Mouse (Mus musculus) lung, postnatal 0 days (tissue): Measurements from ENCODE around the gene Cept1. TPM values are rescaled to one million over a fixed set of nuclear protein-coding genes. Genes with fewer than 3 reads are reported as not detected.

Experiments
- ATAC-seq: fragments of 200-750 bp; cut with Nextera tagmentation; 2 replicates; pipeline ENCODE4 v1.8.0; 2017; ENCODE audit warnings: moderate library complexity
- DNase-seq: peaks from one replicate; pipeline ENCODE4 v3.0.0-alpha.2; 2016; ENCODE audit warnings: low spot score
- H3K27ac ChIP-seq: fragments of 300-500 bp; sonication (generic); 2 replicates; pipeline ENCODE4 v1.5.1; 2014; ENCODE audit warnings: antibody characterized with exemption, mild to moderate bottlenecking, low read length, mixed read lengths
- H3K27me3 ChIP-seq: fragments of 300-500 bp; sonication (generic); replicated peaks from 2 replicates; pipeline ENCODE4 v1.6.1; 2014; ENCODE audit warnings: low read length, mixed read lengths; ENCODE audit not compliant: insufficient read depth
- H3K36me3 ChIP-seq: fragments of 300-500 bp; sonication (generic); 2 replicates; pipeline ENCODE4 v1.6.1; 2014; ENCODE audit warnings: low read length, mixed read lengths; ENCODE audit not compliant: insufficient read depth
- H3K4me1 ChIP-seq: fragments of 300-500 bp; sonication (generic); 2 replicates; pipeline ENCODE4 v1.6.1; 2014; ENCODE audit warnings: antibody characterized with exemption, low read depth, low read length, mixed read lengths; ENCODE audit not compliant: insufficient read depth
- H3K4me2 ChIP-seq: fragments of 300-500 bp; sonication (generic); replicated peaks from 2 replicates; pipeline ENCODE4 v1.6.1; 2014; ENCODE audit warnings: low read depth, mild to moderate bottlenecking, low read length, moderate library complexity, mixed read lengths
- H3K4me3 ChIP-seq: fragments of 300-500 bp; sonication (generic); 2 replicates; pipeline ENCODE4 v1.5.1; 2014; ENCODE audit warnings: low read depth, low read length
- H3K9ac ChIP-seq: fragments of 300-500 bp; sonication (generic); replicated peaks from 2 replicates; pipeline ENCODE4 v1.6.1; 2014; ENCODE audit warnings: low read depth, mild to moderate bottlenecking
- H3K9me3 ChIP-seq: fragments of 300-500 bp; sonication (generic); 2 replicates; pipeline ENCODE4 v1.6.1; 2016; ENCODE audit warnings: low read length, mixed read lengths
- CTCF ChIP-seq: IDR thresholded peaks from 2 replicates; pipeline ENCODE4 v1.5.1; 2016; ENCODE audit warnings: antibody characterized with exemption, mild to moderate bottlenecking
- EP300 ChIP-seq: IDR thresholded peaks from 2 replicates; pipeline ENCODE4 v1.6.1; 2016; ENCODE audit warnings: antibody characterized with exemption, mild to moderate bottlenecking, control low read depth
- WGBS: fragments of 180-500 bp; shearing (Covaris S2); extraction: QIAGEN DNeasy Blood & Tissue Kit; methylation state at CpG from one replicate; pipeline ENCODE4 v1.1.7; 2014; 5-methylcytosine and 5-hydroxymethylcytosine counted together
- polyA plus RNA-seq: library from polyadenylated mRNA; unstranded; fragments of >200 nt; fragmentation: Nextera tagmentation; extraction: Ambion mirVana; gene quantifications from 2 replicates; pipeline ENCODE4 v1.2.1, GENCODE M21; 2015

Cept1 gene
- polyA plus RNA-seq, 1 experiment from 2014 or later = 74.1 TPM

GRCm38 (mm10) chr3:106528032-106528431 is 19.6 kb downstream of the Cept1 start:
- Histone ChIP-seq H3K4me1 (no peaks in the 10 kb centered on the region), H3K36me3 (no peaks in the 10 kb centered on the region), H3K9ac (no peak overlapping the region), H3K4me2 (no peak overlapping the region), H3K27ac (no peak overlapping the region), H3K27me3 (no peaks in the 10 kb centered on the region), H3K4me3 (no peak overlapping the region), H3K9me3 (no peaks in the 10 kb centered on the region)
- TF ChIP-seq EP300 = no peak
- TF ChIP-seq CTCF = no peak
- no peak for ATAC-seq
- no peak for DNase-seq
- 88% methylated on average over 2 of the region's 2 CpGs for WGBS

GRCm38 (mm10) chr3:106526411-106526810 is 21.2 kb downstream of the Cept1 start:
- H3K4me1 ChIP-seq = no peaks in the 10 kb centered on the region
- TF ChIP-seq EP300 (no peak), CTCF (no peak)
- no peaks in the 10 kb centered on the region for H3K36me3 ChIP-seq
- DNase-seq (no peak), ATAC-seq (no peak)
- no peak overlapping the region for H3K4me2 ChIP-seq
- no peaks in the 10 kb centered on the region for H3K27me3 ChIP-seq
- no peak overlapping the region for H3K9ac ChIP-seq
- WGBS = 95% methylated on average over 2 of the region's 2 CpGs
- no peak overlapping the region for H3K27ac ChIP-seq
- no peak overlapping the region for H3K4me3 ChIP-seq
- H3K9me3 ChIP-seq = no peaks in the 10 kb centered on the region

GRCm38 (mm10) chr3:106522730-106523129 is 24.9 kb downstream of the Cept1 start:
- TF ChIP-seq CTCF (no peak), EP300 (no peak)
- Histone ChIP-seq H3K4me1 (no peaks in the 10 kb centered on the region), H3K27me3 (no peaks in the 10 kb centered on the region), H3K27ac (no peak overlapping the region), H3K4me3 (no peak overlapping the region), H3K4me2 (no peak overlapping the region), H3K9me3 (no peaks in the 10 kb centered on the region), H3K9ac (no peak overlapping the region), H3K36me3 (no peaks in the 10 kb centered on the region)
- DNase-seq = no peak
- 92% methylated on average over 1 of the region's 1 CpGs for WGBS
- ATAC-seq = no peak

GRCm38 (mm10) chr3:106515016-106515415 is 32.6 kb downstream of the Cept1 start:
- TF ChIP-seq CTCF (no peak), EP300 (no peak)
- DNase-seq (peak; percentile 19), ATAC-seq (no peak)
- 62% methylated on average over 6 of the region's 6 CpGs for WGBS
- Histone ChIP-seq H3K4me1 (no peaks in the 10 kb centered on the region), H3K27me3 (no peaks in the 10 kb centered on the region), H3K9ac (no peak overlapping the region), H3K4me2 (no peak overlapping the region), H3K9me3 (no peaks in the 10 kb centered on the region), H3K36me3 (no peaks in the 10 kb centered on the region), H3K27ac (peak overlapping the region; percentile 47; the same call in 1 of the 2 replicates), H3K4me3 (no peak overlapping the region)

GRCm38 (mm10) chr3:106510669-106511068 is 36.9 kb downstream of the Cept1 start:
- Histone ChIP-seq H3K27me3 (no peaks in the 10 kb centered on the region), H3K4me3 (no peak overlapping the region), H3K4me1 (no peaks in the 10 kb centered on the region), H3K27ac (no peak overlapping the region), H3K9ac (no peak overlapping the region), H3K9me3 (no peaks in the 10 kb centered on the region), H3K36me3 (no peaks in the 10 kb centered on the region), H3K4me2 (no peak overlapping the region)
- TF ChIP-seq CTCF (no peak), EP300 (no peak)
- DNase-seq = no peak
- ATAC-seq = no peak
- WGBS = 86% methylated on average over 1 of the region's 1 CpGs

- DNase-seq = no peak
- Histone ChIP-seq H3K4me3 (no peak overlapping the region), H3K36me3 (peaks cover 20% of the 10 kb centered on the region), H3K4me1 (no peaks in the 10 kb centered on the region), H3K27ac (no peak overlapping the region), H3K9ac (no peak overlapping the region), H3K9me3 (no peaks in the 10 kb centered on the region), H3K4me2 (no peak overlapping the region), H3K27me3 (no peaks in the 10 kb centered on the region)
- WGBS = 77% methylated on average over 2 of the region's 2 CpGs
- no peak for TF ChIP-seq EP300
- TF ChIP-seq CTCF = no peak
- ATAC-seq = no peak
Observed at GRCm38 (mm10) chr3:106502892-106503291, 44.7 kb downstream of the Cept1 start.

GRCm38 (mm10) chr3:106500510-106500909 is 47.1 kb downstream of the Cept1 start:
- no peaks in the 10 kb centered on the region for H3K27me3 ChIP-seq
- H3K4me2 ChIP-seq = no peak overlapping the region
- H3K36me3 ChIP-seq = peaks cover 20% of the 10 kb centered on the region
- peaks cover 13% of the 10 kb centered on the region; the same call in 1 of the 2 replicates for H3K4me1 ChIP-seq
- no peak overlapping the region for H3K27ac ChIP-seq
- ATAC-seq (no peak), DNase-seq (no peak)
- no peaks in the 10 kb centered on the region for H3K9me3 ChIP-seq
- TF ChIP-seq CTCF (no peak), EP300 (no peak)
- no peak overlapping the region for H3K9ac ChIP-seq
- 83% methylated on average over 2 of the region's 2 CpGs for WGBS
- no peak overlapping the region for H3K4me3 ChIP-seq
